Mouse (Mus musculus) CH12.LX (cell line): ENCODE data around the gene Serp2. TPM values are rescaled to one million over a fixed set of nuclear protein-coding genes. Genes with fewer than 3 reads are reported as not detected.

Source experiments
- DNase-seq: peaks from one replicate; pipeline ENCODE4 v3.0.0-alpha.2; 2013; ENCODE audit errors: extremely low read depth
- H3K27ac ChIP-seq: 2 replicates; pipeline ENCODE4 v1.5.1; 2012; ENCODE audit warnings: low read depth, mild to moderate bottlenecking, control low read depth, moderate library complexity; ENCODE audit not compliant: insufficient read depth
- H3K27me3 ChIP-seq: replicated peaks from 2 replicates; pipeline ENCODE3; 2012; ENCODE audit warnings: inconsistent platforms
- H3K36me3 ChIP-seq, 2 experiments: replicated peaks in 1 of 2; 2 replicates each; pipeline versions ENCODE3 to v1.6.1; 2012; ENCODE audit warnings: inconsistent platforms in 1 of 2, low read length in 1 of 2, mild to moderate bottlenecking in 1 of 2, mixed read lengths in 1 of 2, moderate library complexity in 1 of 2; ENCODE audit not compliant: control insufficient read depth in 1 of 2, insufficient read depth in 1 of 2
- H3K4me1 ChIP-seq, 2 experiments: 2 replicates each; pipeline ENCODE4 v1.6.1; 2012; ENCODE audit warnings: inconsistent platforms in 1 of 2, moderate library complexity in 1 of 2; ENCODE audit not compliant: insufficient read depth in 2 of 2, control insufficient read depth in 1 of 2
- H3K4me2 ChIP-seq: 2 replicates; pipeline ENCODE4 v1.6.1; 2012; ENCODE audit warnings: low read depth, mild to moderate bottlenecking, control low read depth; ENCODE audit not compliant: poor library complexity, insufficient read depth, severe bottlenecking
- H3K4me3 ChIP-seq, 3 experiments: fragments of 150-350 bp in 1 of 3; sonication (generic) in 1 of 3; replicated peaks in 1 of 3; 2 replicates each; pipeline versions ENCODE3 to v1.5.1; 2011 to 2012; ENCODE audit warnings: low read depth in 2 of 3, low read length in 2 of 3, mild to moderate bottlenecking in 2 of 3, moderate library complexity in 2 of 3, control low read depth in 1 of 3, improper control_type of control experiment in 1 of 3, inconsistent platforms in 1 of 3, mixed read lengths in 1 of 3; ENCODE audit not compliant: poor library complexity in 1 of 3
- H3K79me2 ChIP-seq: replicated peaks from 2 replicates; pipeline ENCODE4 v1.6.1; 2012; ENCODE audit warnings: mild to moderate bottlenecking, moderate library complexity; ENCODE audit not compliant: control insufficient read depth, poor library complexity, insufficient read depth, severe bottlenecking; ENCODE audit errors: extremely low read depth
- H3K9ac ChIP-seq: 2 replicates; pipeline ENCODE4 v1.6.1; 2012; ENCODE audit warnings: low read depth, mild to moderate bottlenecking, control low read depth, moderate library complexity; ENCODE audit not compliant: insufficient read depth
- H3K9me3 ChIP-seq: replicated peaks from 2 replicates; pipeline ENCODE3; 2012; ENCODE audit warnings: low read length, inconsistent platforms, mixed read lengths
- CHD2 ChIP-seq: IDR thresholded peaks from 2 replicates; pipeline ENCODE4 v1.6.1; 2011; ENCODE audit warnings: low read length, improper control_type of control experiment
- EP300 ChIP-seq: IDR thresholded peaks from 2 replicates; pipeline ENCODE4 v1.6.1; 2011; ENCODE audit warnings: low read length, improper control_type of control experiment
- ETS1 ChIP-seq: conservative IDR thresholded peaks from 2 replicates; pipeline ENCODE4 v1.6.1; 2012; ENCODE audit warnings: low read depth, mild to moderate bottlenecking, inconsistent platforms, low read length, improper control_type of control experiment, moderate library complexity
- JUND ChIP-seq: conservative IDR thresholded peaks from 2 replicates; pipeline ENCODE4 v1.6.1; 2011; ENCODE audit warnings: low read depth, low read length, improper control_type of control experiment
- KAT2A ChIP-seq: IDR thresholded peaks from 2 replicates; pipeline ENCODE4 v1.6.1; 2012; ENCODE audit warnings: low read length, improper control_type of control experiment, inconsistent platforms; ENCODE audit not compliant: insufficient replicate concordance
- MAX ChIP-seq: IDR thresholded peaks from 2 replicates; pipeline ENCODE4 v1.6.1; 2011; ENCODE audit warnings: low read length, improper control_type of control experiment
- MAZ ChIP-seq: IDR thresholded peaks from 2 replicates; pipeline ENCODE4 v1.6.1; 2012; ENCODE audit warnings: low read depth, mild to moderate bottlenecking, inconsistent platforms, low read length, improper control_type of control experiment, moderate library complexity
- MEF2A ChIP-seq: IDR thresholded peaks from 2 replicates; pipeline ENCODE4 v1.6.1; 2014; ENCODE audit warnings: low read depth, mild to moderate bottlenecking, inconsistent platforms, low read length, improper control_type of control experiment, borderline replicate concordance
- NELFE ChIP-seq: IDR thresholded peaks from 2 replicates; pipeline ENCODE4 v1.6.1; 2011; ENCODE audit warnings: low read depth, low read length, improper control_type of control experiment
- NRF1 ChIP-seq: IDR thresholded peaks from 2 replicates; pipeline ENCODE4 v1.6.1; 2014; ENCODE audit warnings: low read depth, mild to moderate bottlenecking, inconsistent platforms, low read length, improper control_type of control experiment, moderate library complexity
- PAX5 ChIP-seq: IDR thresholded peaks from 2 replicates; pipeline ENCODE4 v1.6.1; 2012; ENCODE audit warnings: low read length, inconsistent platforms, mixed read lengths
- POLR2AphosphoS2 ChIP-seq: IDR thresholded peaks from 2 replicates; pipeline ENCODE4 v1.6.1; 2011; ENCODE audit warnings: low read depth, low read length, improper control_type of control experiment
- SIN3A ChIP-seq: IDR thresholded peaks from 2 replicates; pipeline ENCODE4 v1.6.1; 2012; ENCODE audit warnings: low read length, improper control_type of control experiment, inconsistent platforms
- SMC3 ChIP-seq: IDR thresholded peaks from 2 replicates; pipeline ENCODE4 v1.6.1; 2011; ENCODE audit warnings: low read depth, low read length, improper control_type of control experiment
- TBP ChIP-seq: conservative IDR thresholded peaks from 2 replicates; pipeline ENCODE4 v1.6.1; 2011; ENCODE audit warnings: low read depth, low read length, improper control_type of control experiment
- TCF12 ChIP-seq: IDR thresholded peaks from 2 replicates; pipeline ENCODE4 v1.6.1; 2014; ENCODE audit warnings: low read depth, mild to moderate bottlenecking, inconsistent platforms, low read length, improper control_type of control experiment
- UBTF ChIP-seq: IDR thresholded peaks from 2 replicates; pipeline ENCODE4 v1.6.1; 2012; ENCODE audit warnings: low read depth, mild to moderate bottlenecking, inconsistent platforms, low read length, improper control_type of control experiment, moderate library complexity
- USF2 ChIP-seq: conservative IDR thresholded peaks from 2 replicates; pipeline ENCODE4 v1.6.1; 2011; ENCODE audit warnings: low read depth, low read length, improper control_type of control experiment
- ZC3H11A ChIP-seq: IDR thresholded peaks from 2 replicates; pipeline ENCODE4 v1.6.1; 2012; ENCODE audit warnings: low read depth, mild to moderate bottlenecking, inconsistent platforms, low read length, improper control_type of control experiment
- ZMIZ1 ChIP-seq: IDR thresholded peaks from 2 replicates; pipeline ENCODE4 v1.6.1; 2012; ENCODE audit warnings: low read depth, mild to moderate bottlenecking, inconsistent platforms, low read length, improper control_type of control experiment
- dilution Hi-C: fragments of 300-500 bp; cut with MboI; formaldehyde crosslinking; loops from 2 replicates; pipeline ENCODE4 v1.14.3; 2020; ENCODE audit warnings: low sequenced_read_pairs; ENCODE audit not compliant: extremely low pct_unique_long_range_greater_than_20kb, extremely low pct_ligation_motif_present
- in situ Hi-C: fragments of 300-500 bp; cut with MboI; formaldehyde crosslinking; loops from 3 replicates; pipeline ENCODE4 v1.14.3; 2019; ENCODE audit warnings: low sequenced_read_pairs, low pct_ligation_motif_present, low pct_unique_long_range_greater_than_20kb, mixed read lengths
- polyA plus RNA-seq: library from polyadenylated mRNA; unstranded; fragments of >175 nt; gene quantifications from 2 replicates; pipeline ENCODE4 v1.2.1, GENCODE M21; 2012; ENCODE audit warnings: low read depth; ENCODE audit not compliant: insufficient read length
- total RNA-seq, 2 experiments: library from RNA; depleted of rRNA; stranded (reverse); fragments of 300-350 nt in 1 of 2; fragments of >200 nt in 1 of 2; gene quantifications; 2 replicates each; pipeline ENCODE4 v1.2.3; 2012 to 2014

Gene Serp2
- total and polyA plus RNA-seq, 3 experiments = not detected

DNA sequence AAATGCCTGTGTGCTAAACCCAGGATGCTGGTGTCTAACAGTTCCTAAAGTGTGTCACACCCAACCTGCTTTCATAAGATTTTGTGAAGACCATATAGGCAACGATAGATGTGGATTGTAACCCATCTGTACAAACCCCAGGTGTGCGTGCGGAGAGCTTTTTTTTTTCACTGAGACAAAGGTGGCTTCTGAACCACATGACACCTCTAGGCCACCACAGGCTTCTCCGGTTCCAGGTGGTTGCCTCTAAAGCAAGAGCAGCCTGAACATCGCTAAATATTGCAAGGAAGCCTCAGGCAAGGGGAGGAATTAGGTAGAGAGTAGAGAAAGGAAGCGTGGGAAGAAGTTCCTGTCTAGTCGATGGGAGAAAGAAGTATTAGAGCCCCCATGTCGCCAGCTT is 10.0 kb upstream of the Serp2 start:
- no peaks in the 10 kb centered on the region for H3K27me3 ChIP-seq
- H3K27ac ChIP-seq = no peak overlapping the region
- no peak overlapping the region for H3K4me3 ChIP-seq
- no peaks in the 10 kb centered on the region for H3K79me2 ChIP-seq
- DNase-seq = no peak
- no peak overlapping the region for H3K9ac ChIP-seq
- no peaks in the 10 kb centered on the region for H3K4me1 ChIP-seq
- H3K9me3 ChIP-seq = no peaks in the 10 kb centered on the region
- in situ Hi-C loops = no loop called here
- H3K36me3 ChIP-seq = no peaks in the 10 kb centered on the region
- TF ChIP-seq MAZ (no peak), CHD2 (no peak), NELFE (no peak)
- dilution Hi-C loops = no loop called here
- no peak overlapping the region for H3K4me2 ChIP-seq

DNA sequence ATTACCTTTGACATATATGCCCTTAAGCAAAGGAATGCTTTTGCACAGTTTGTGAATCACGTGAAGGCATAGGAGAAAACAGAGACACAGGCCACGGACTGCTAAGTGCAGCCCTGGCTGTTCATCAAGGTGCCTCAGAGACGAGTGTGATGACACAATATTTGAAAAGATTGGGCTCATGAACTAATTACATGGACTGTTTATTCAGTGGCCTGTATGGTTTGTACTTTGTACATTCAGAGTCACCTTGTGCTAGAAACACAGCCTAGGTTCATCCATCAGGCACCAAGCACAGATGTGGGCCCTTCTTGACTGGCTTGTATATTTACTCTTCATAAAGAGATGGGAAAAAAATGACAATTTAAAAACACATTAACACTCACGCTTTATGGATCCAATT is 9.5 kb upstream of the Serp2 start:
- no peaks in the 10 kb centered on the region for H3K9me3 ChIP-seq
- no peak overlapping the region for H3K4me3 ChIP-seq
- in situ Hi-C loops = no loop called here
- no peak for DNase-seq
- no peak overlapping the region for H3K27ac ChIP-seq
- dilution Hi-C loops = no loop called here
- H3K27me3 ChIP-seq = no peaks in the 10 kb centered on the region
- TF ChIP-seq NRF1 = no peak
- TF ChIP-seq TBP = no peak
- TF ChIP-seq TCF12 = no peak
- TF ChIP-seq ETS1 = no peak
- TF ChIP-seq UBTF = no peak
- no peak for TF ChIP-seq SIN3A
- no peak for TF ChIP-seq PAX5
- no peak for TF ChIP-seq KAT2A
- TF ChIP-seq JUND = no peak
- TF ChIP-seq SMC3 = no peak
- TF ChIP-seq MAZ = no peak
- no peak for TF ChIP-seq CHD2
- TF ChIP-seq MEF2A = no peak
- no peak for TF ChIP-seq POLR2AphosphoS2
- TF ChIP-seq ZMIZ1 = no peak
- TF ChIP-seq MAX = no peak
- TF ChIP-seq USF2 = no peak
- TF ChIP-seq ZC3H11A = no peak
- no peak for TF ChIP-seq EP300
- no peak overlapping the region for H3K4me2 ChIP-seq
- H3K4me1 ChIP-seq = no peaks in the 10 kb centered on the region
- no peaks in the 10 kb centered on the region for H3K79me2 ChIP-seq
- H3K36me3 ChIP-seq = no peaks in the 10 kb centered on the region
- H3K9ac ChIP-seq = no peak overlapping the region
